Mouse (Mus musculus) erythroblast, embryonic 14.5 days (primary cell): ENCODE data around the gene Diras2. TPM values are rescaled to one million over a fixed set of nuclear protein-coding genes. Genes with fewer than 3 reads are reported as not detected.

Experiments used
- H3K27me3 ChIP-seq: 2 replicates; pipeline ENCODE4 v1.6.1; 2012; ENCODE audit warnings: inconsistent platforms; ENCODE audit not compliant: control insufficient read depth
- H3K36me3 ChIP-seq: 2 replicates; pipeline ENCODE4 v1.6.1; 2012; ENCODE audit warnings: mild to moderate bottlenecking, inconsistent platforms; ENCODE audit not compliant: control insufficient read depth
- H3K4me1 ChIP-seq: 2 replicates; pipeline ENCODE4 v1.6.1; 2012; ENCODE audit warnings: inconsistent platforms; ENCODE audit not compliant: control insufficient read depth
- H3K4me3 ChIP-seq: replicated peaks from 2 replicates; pipeline ENCODE3; 2012; ENCODE audit warnings: moderate library complexity, mild to moderate bottlenecking, inconsistent platforms
- H3K9me3 ChIP-seq: 2 replicates; pipeline ENCODE4 v1.6.1; 2012; ENCODE audit warnings: low read length, inconsistent platforms, mixed read lengths; ENCODE audit not compliant: control insufficient read depth
- GATA1 ChIP-seq: IDR thresholded peaks from 2 replicates; pipeline ENCODE4 v1.6.1; 2012; ENCODE audit warnings: low read length, inconsistent platforms, mixed read lengths
- TAL1 ChIP-seq: IDR thresholded peaks from 3 replicates; pipeline ENCODE4 v1.6.1; 2012; ENCODE audit warnings: low read length, inconsistent platforms, mixed read lengths
- polyA plus RNA-seq: library from polyadenylated mRNA; stranded (reverse); fragments of >175 nt; gene quantifications from 2 replicates; pipeline ENCODE4 v1.2.3, GENCODE M21; 2012

The Diras2 gene
- polyA plus RNA-seq, 1 experiment: not detected

DNA sequence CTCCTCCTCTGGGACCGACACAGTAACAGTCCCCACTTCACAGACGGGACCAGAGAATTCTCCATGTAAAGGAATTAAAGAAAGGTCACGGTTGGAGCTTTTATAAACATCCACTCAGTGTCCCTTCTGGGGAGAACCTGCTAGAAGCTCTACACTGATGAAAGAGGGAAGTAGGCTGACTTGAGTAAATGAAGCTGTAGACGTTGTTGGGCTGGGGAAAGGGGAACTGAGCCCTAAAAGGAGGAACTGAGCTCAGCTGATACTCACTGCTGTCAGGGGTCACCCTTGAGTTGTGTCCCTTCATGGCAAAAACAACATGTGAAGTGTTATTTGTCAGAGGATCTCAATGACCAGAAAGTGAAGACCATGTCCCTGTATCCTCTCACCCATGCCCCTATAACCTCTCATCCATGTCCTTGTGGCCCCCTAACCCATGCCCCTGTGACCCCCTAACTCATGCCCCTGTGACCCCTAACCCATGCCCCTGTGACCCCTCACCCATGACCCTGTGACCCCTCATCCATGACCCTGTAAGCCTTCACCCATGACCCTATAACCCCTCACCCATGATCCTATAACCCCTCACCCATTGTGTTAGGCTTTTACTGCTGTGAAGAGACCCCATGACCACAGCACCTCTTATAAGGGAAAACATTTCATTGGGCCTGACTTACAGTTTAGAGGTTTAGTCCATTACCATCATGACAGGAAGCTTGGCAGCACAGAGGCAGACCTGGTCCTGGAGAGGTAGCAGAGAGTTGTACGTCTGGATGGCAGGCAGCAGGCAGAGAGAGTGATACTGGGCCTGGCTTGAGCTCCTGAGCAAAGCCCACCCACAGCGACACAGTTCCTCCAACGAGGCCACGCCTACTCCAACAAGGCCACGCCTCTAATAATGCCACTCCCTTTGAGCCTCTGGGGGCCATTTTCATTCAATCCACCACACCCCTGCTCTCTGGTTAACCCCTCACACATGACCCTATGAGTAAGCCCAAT, 41.7 kb upstream of the Diras2 start:
- H3K36me3 ChIP-seq: no peaks in the 10 kb centered on the region
- no peak overlapping the region for H3K4me3 ChIP-seq
- no peaks in the 10 kb centered on the region for H3K27me3 ChIP-seq
- no peak for TF ChIP-seq GATA1
- TF ChIP-seq TAL1: no peak
- peaks cover 4% of the 10 kb centered on the region; the same call in 1 of the 2 replicates for H3K4me1 ChIP-seq
- H3K9me3 ChIP-seq: peaks cover 2% of the 10 kb centered on the region; the same call in 1 of the 2 replicates

DNA sequence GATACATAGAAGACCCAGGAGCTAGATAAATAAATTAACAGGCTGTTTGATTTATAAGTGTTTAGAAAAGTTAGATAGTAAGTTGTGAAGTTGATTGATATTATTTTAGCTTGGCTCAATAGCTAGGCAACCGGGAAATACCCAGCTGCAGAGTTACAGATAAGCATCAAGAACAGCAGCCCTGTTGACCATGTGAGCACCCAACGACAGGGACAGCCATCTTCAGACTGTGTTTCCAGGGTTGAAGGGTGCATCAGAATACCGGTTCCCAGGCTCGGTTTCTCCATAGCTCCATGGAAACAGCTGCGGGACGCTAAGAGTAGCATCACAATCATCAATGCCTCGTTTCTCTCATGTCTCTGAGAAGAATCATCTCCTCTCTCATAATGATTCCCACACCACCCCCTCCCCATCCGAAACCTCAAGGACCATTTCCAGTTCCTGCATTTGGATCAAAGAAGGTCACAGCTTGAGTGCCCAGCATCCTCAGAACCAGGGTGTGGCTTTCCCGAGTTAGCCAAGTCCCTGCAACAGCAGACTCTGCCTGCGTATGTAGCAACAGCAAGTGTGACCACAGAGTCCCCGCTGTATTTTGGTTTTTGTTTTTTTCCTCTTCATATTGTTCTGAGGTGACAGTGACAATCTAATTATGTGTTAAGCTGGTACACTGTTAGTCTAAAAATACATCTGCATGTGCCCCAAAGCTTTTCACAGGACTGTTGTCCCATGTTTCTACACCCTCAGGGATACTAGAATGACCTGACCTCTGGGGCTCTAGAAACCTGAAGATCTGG, 40.7 kb upstream of the Diras2 start:
- no peaks in the 10 kb centered on the region for H3K27me3 ChIP-seq
- peaks cover 2% of the 10 kb centered on the region; the same call in 1 of the 2 replicates for H3K9me3 ChIP-seq
- no peak overlapping the region for H3K4me3 ChIP-seq
- no peaks in the 10 kb centered on the region for H3K36me3 ChIP-seq
- TF ChIP-seq GATA1 (no peak), TAL1 (no peak)
- H3K4me1 ChIP-seq: peaks cover 2% of the 10 kb centered on the region; the same call in 1 of the 2 replicates

GRCm38 (mm10) chr13:52570276-52570675, 39.2 kb upstream of the Diras2 start:
- peaks cover 2% of the 10 kb centered on the region; the same call in 1 of the 2 replicates for H3K9me3 ChIP-seq

DNA sequence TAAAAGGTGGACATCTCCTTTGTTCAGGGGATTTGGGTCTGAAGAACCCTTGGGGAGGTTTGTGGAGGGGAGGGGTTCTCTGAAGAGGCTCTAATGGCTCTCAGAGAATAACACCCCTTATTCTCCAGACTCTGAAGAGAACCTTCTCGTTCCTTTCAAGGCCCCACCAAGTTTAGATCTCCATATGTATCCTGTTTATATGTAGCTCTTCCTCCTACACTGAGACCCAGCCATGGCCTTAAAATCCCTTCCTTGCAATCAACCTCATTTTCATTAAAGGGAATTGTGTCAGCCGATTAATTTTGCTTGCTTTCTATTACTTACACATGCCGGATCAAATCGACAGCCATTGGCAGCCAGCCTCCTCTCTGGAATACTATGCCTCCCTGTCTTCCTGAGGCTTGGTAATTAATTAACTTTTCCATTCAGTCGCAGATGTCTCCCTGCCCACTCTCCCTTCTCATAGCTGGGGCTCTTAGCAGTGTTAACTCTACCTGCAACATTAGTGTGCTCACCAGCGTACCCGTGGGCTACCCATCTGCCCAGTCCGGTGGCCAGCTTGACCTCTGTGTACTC, 38.2 kb upstream of the Diras2 start:
- no peaks in the 10 kb centered on the region for H3K27me3 ChIP-seq
- H3K4me3 ChIP-seq: no peak overlapping the region
- no peaks in the 10 kb centered on the region for H3K36me3 ChIP-seq
- TF ChIP-seq GATA1 (no peak), TAL1 (no peak)
- H3K4me1 ChIP-seq: peaks cover 2% of the 10 kb centered on the region; the same call in 1 of the 2 replicates
- H3K9me3 ChIP-seq: peaks cover 2% of the 10 kb centered on the region; the same call in 1 of the 2 replicates

More at GRCm38 (mm10) chr13:52570276-52570675, 39.2 kb upstream of the Diras2 start:
- no peak for TF ChIP-seq GATA1
- no peak for TF ChIP-seq TAL1
- H3K36me3 ChIP-seq: no peaks in the 10 kb centered on the region
- no peak overlapping the region for H3K4me3 ChIP-seq
- peaks cover 2% of the 10 kb centered on the region; the same call in 1 of the 2 replicates for H3K4me1 ChIP-seq
- H3K27me3 ChIP-seq: no peaks in the 10 kb centered on the region

DNA sequence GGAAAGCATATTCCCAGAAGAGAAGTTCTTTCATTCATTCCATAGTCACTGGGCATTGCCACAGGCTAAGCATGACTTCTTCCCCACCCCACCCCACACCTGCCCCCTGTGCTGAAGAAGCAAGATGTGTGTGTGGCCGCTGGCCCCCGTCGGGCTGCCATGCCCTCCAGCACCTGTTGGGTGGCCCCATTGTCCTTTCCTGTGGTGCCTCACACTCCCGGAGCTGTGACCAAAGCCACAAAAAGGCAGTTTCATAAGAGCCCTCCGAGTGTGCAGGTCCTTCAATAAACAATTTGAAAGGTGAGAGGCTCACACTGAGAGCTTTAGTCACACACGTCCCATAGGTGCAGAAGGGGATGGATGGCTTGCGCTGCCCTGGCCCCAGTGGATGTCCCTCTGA, 35.7 kb upstream of the Diras2 start:
- Histone ChIP-seq H3K27me3 (no peaks in the 10 kb centered on the region), H3K36me3 (no peaks in the 10 kb centered on the region), H3K4me3 (no peak overlapping the region), H3K4me1 (no peaks in the 10 kb centered on the region), H3K9me3 (no peaks in the 10 kb centered on the region)
- TF ChIP-seq TAL1: no peak
- TF ChIP-seq GATA1: no peak

DNA sequence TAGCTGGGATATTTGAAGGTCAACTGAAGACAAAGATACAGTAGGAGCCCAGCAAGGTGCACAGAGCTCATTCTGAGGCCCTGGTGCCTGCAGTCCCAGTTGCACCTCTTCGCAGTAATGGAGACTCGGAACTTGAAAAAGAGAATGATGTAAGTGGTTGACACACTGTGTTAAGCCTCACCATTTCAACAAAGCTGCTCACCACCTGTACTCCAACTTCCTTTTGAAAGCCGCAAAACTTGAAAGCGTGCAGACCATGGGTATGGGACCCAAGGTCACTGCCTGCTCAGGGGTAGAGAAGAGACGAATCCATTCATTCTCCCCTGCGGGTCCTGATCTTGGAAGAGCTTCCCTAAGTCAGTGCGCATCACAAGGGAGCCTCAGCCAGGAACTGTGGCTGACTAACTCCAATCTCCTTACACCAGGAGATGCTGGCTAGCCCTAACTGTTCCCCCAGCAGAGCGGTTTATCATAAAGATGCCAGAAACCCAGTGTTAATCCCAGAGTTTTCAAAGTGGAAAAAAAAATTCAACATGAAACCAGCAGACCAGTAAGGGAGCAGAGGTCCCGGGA, 35.2 kb upstream of the Diras2 start:
- Histone ChIP-seq H3K9me3 (no peaks in the 10 kb centered on the region), H3K4me3 (no peak overlapping the region), H3K4me1 (no peaks in the 10 kb centered on the region)

GRCm38 (mm10) chr13:52565103-52565739, 34.1 kb upstream of the Diras2 start:
- TF ChIP-seq GATA1 (no peak), TAL1 (no peak)
- Histone ChIP-seq H3K4me3 (no peak overlapping the region), H3K9me3 (no peaks in the 10 kb centered on the region), H3K36me3 (no peaks in the 10 kb centered on the region), H3K4me1 (no peaks in the 10 kb centered on the region), H3K27me3 (no peaks in the 10 kb centered on the region)

More for the DNA sequence above, 35.2 kb upstream of the Diras2 start:
- no peaks in the 10 kb centered on the region for H3K27me3 ChIP-seq
- no peak for TF ChIP-seq GATA1
- no peak for TF ChIP-seq TAL1
- no peaks in the 10 kb centered on the region for H3K36me3 ChIP-seq

GRCm38 (mm10) chr13:52562166-52562571, 31.1 kb upstream of the Diras2 start:
- Histone ChIP-seq H3K4me1 (no peaks in the 10 kb centered on the region), H3K9me3 (no peaks in the 10 kb centered on the region), H3K27me3 (no peaks in the 10 kb centered on the region), H3K4me3 (no peak overlapping the region), H3K36me3 (no peaks in the 10 kb centered on the region)
- no peak for TF ChIP-seq GATA1
- TF ChIP-seq TAL1: no peak
